Mouse (Mus musculus): ENCODE measurements around the gene Sgsm2. TPM values are rescaled to one million over a fixed set of nuclear protein-coding genes. Genes with fewer than 3 reads are reported as not detected.
"Not testable (repeated sequence)": the region's sequence is repeated elsewhere in the genome, so short reads cannot be mapped to it uniquely, and the experiment has no call there.

Gene Sgsm2
- polyA plus RNA-seq, 1 experiment from 2014 or later, result 33.9 TPM

DNA sequence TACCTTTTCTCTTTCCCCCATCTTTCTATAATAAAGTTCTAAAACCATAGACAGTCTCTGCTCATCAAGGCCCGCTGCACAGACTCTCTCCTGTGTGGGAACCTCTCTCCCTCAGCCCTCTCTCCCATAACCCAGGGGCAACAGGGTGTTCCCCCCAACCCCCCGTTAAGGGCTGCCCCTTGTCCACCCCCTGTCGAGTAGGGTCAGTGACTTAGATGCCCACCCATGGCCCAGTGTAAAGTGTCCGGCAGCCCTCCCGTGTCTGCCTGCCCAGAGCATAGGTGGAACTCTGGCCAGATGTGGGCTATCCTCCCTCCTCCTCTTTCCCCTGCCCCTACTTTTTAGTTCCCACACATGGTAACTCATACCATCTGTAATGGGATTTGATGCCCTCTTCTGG lies 85.3 kb downstream of the Sgsm2 start:
- peaks cover 12% of the 10 kb centered on the region; the same call in 1 of the 2 replicates for H3K36me3 ChIP-seq (replicated peaks)
- no peak overlapping the region for H3K9ac ChIP-seq
- H3K9me3 ChIP-seq, result no peaks in the 10 kb centered on the region
- no peak overlapping the region for H3K4me3 ChIP-seq
- no peak overlapping the region for H3K27ac ChIP-seq
- no peak overlapping the region for H3K4me2 ChIP-seq
- H3K27me3 ChIP-seq (replicated peaks), result no peaks in the 10 kb centered on the region
- no peaks in the 10 kb centered on the region for H3K4me1 ChIP-seq
- ATAC-seq (replicated peaks), result no peak
- WGBS, result 75% methylated on average over 5 of the region's 5 CpGs

DNA sequence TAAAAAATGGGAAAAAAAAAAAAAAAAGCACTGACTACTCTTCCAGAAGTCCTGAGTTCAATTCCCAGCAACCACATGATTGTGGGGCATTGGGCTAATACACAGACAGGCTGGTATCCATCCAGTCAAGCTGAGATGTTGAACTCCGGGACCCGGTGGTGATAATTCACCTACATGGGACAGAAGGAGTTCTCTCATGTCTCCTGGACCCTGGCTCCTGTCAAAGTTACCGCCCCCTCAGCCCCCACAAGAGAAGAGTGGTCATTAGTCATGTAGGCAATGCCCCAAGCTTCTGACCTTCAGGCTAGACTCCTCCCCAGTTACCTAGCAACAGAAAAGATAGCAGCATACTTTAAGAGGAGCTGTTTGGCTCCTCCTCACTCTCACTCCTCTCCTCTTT lies 85.8 kb downstream of the Sgsm2 start:
- not testable (repeated sequence) for ATAC-seq (replicated peaks); H3K4me2 ChIP-seq; H3K4me3 ChIP-seq; H3K9ac ChIP-seq; H3K27me3 ChIP-seq (replicated peaks); H3K4me1 ChIP-seq; H3K9me3 ChIP-seq; H3K27ac ChIP-seq
- WGBS, result 83% methylated on average over 3 of the region's 3 CpGs
- peaks cover 17% of the 10 kb centered on the region; the same call in 1 of the 2 replicates for H3K36me3 ChIP-seq (replicated peaks)

DNA sequence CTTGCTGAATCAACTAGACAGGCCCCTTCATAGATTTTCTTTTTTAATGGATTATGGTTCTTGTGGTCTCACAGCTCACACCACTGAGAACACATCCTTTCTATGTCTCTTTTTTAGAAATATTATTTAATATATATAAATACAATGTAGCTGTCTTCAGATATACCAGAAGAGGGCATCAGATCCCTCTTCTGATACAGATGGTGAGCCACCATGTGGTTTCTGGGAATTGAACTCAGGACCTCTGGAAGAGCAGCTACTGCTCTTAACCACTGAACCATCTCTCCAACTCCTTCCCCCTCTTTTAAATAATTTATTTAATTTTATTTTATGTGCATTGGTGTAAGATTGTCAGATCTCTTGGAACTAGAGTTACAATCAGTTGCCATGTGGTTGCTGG lies 86.7 kb downstream of the Sgsm2 start:
- Histone ChIP-seq H3K36me3 (replicated peaks) (peaks cover 17% of the 10 kb centered on the region; the same call in 1 of the 2 replicates), H3K27ac (no peak overlapping the region), H3K4me1 (no peaks in the 10 kb centered on the region), H3K9ac (no peak overlapping the region), H3K9me3 (no peaks in the 10 kb centered on the region), H3K4me2 (no peak overlapping the region), H3K4me3 (no peak overlapping the region), H3K27me3 (replicated peaks) (no peaks in the 10 kb centered on the region)
- no peak for ATAC-seq (replicated peaks)

DNA sequence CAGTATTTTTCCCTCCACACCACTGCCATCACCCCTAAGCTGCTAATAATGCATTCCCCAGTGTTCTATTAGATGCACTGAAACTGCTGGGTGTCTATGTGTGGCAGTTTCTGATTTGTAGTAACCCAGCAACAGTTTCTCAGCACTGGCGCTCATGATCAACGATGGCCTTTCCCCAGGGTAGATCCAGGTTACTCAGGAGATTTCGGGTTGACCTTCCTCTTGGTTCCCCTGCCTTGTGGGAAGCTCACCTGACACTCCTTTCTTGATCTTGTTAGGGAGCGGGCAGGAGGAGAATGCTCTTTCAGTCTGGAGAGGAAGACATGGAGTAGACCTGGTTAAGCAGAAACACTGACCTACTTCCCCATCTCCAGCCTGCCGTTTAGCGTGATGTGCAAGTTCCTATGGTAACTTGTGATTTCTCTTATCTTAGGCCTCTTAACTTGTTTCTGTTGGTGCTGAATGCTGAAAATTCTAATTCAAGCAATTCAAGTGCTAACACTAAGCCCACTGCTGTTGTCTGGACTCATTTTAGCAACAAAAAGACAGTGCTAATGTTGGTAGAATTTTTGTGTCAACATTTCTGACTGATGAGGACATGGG lies 88.5 kb downstream of the Sgsm2 start:
- H3K36me3 ChIP-seq (replicated peaks), result peaks cover 17% of the 10 kb centered on the region; the same call in 1 of the 2 replicates
- H3K4me1 ChIP-seq, result no peaks in the 10 kb centered on the region
- no peak overlapping the region for H3K4me2 ChIP-seq
- 98% methylated on average over 6 of the region's 6 CpGs for WGBS
- no peaks in the 10 kb centered on the region for H3K27me3 ChIP-seq (replicated peaks)
- no peak for ATAC-seq (replicated peaks)
- no peak overlapping the region for H3K4me3 ChIP-seq
- no peak overlapping the region for H3K27ac ChIP-seq
- no peak overlapping the region for H3K9ac ChIP-seq
- no peaks in the 10 kb centered on the region for H3K9me3 ChIP-seq

DNA sequence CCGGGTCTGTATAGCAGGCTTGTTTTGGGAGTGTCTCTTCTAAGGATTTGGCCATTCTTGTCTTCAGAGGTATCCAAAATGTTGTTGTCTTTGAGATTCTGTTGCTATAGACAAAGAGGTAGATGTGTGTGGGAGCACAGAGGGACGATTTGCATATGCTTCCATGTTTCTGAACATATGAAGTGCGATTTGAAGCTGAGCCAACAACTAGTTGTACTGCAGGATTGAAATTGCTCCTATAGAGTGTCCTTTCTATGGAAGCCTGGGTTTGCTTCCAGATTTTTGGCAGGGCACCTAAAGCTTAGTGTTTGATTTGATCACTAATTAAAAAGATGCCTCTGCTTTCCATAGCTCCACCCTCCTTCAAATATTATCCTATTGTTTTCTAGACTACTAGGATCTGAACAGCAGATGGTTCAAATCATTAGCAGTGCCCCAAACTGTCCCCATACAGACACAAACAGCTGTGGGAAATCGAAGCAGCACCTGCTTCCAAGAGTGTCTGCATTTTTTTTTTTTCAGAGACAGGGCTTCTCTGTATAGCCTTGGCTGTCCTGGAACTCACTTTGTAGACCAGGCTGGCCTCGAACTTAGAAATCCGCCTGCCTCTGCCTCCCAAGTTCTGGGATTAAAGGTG lies 89.5 kb downstream of the Sgsm2 start:
- ATAC-seq (replicated peaks), result no peak
- Histone ChIP-seq H3K4me1 (no peaks in the 10 kb centered on the region), H3K4me3 (no peak overlapping the region), H3K4me2 (no peak overlapping the region), H3K27ac (no peak overlapping the region), H3K36me3 (replicated peaks) (peaks cover 17% of the 10 kb centered on the region; the same call in 1 of the 2 replicates), H3K27me3 (replicated peaks) (no peaks in the 10 kb centered on the region), H3K9me3 (no peaks in the 10 kb centered on the region), H3K9ac (no peak overlapping the region)
- 96% methylated on average over 6 of the region's 6 CpGs for WGBS

DNA sequence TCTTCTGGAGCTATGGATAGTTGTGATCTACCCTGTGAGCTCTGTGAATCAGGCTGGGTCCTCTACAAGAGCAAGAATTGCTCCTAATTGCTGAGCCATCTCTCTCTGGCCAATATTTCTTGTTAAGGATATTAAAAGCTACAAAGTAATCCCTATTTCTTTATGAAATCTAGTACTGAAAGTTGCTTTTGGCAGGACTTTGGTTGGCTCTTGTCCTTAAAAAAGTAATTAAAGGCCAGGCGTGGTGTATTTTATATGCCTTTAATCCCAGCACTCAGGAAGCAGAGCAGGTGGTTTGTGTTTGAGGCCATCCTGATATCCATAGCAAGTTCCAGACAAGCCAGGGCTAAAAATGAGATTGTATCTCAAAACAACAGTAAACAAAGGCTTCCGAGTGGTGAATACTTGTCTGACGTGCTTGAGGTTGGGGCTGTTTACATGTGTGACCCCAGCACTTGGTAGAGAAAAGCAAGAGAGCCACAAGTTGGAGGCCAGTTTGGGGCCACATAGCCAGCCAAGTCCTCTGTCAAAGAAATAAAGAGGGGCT lies 92.7 kb downstream of the Sgsm2 start:
- Histone ChIP-seq H3K9ac (no peak overlapping the region), H3K4me3 (no peak overlapping the region), H3K9me3 (no peaks in the 10 kb centered on the region), H3K27ac (no peak overlapping the region), H3K4me1 (no peaks in the 10 kb centered on the region), H3K27me3 (replicated peaks) (no peaks in the 10 kb centered on the region), H3K4me2 (no peak overlapping the region), H3K36me3 (replicated peaks) (peaks cover 17% of the 10 kb centered on the region; the same call in 1 of the 2 replicates)
- no peak for ATAC-seq (replicated peaks)
- 94% methylated on average over 3 of the region's 3 CpGs for WGBS

DNA sequence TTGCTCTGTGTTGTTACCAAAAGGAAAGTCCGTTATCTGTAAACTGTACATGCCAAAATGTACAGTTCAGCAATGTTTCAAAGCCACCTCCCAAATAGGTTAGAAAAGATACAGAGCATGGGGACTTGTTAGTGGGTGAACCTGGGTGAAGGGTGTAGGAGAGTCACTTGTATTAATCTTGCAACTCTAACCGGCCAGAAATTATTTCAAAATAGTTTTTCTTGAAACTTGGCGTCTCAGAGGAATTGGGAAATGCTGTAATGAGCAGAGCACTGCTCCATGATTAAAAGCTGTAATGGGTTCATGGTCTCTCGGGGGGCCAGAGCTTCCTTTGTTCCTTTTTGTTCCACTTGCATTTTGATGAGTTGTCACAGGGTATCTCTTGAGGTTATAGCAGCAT lies 96.2 kb downstream of the Sgsm2 start:
- ATAC-seq (replicated peaks), result no peak
- no peak overlapping the region for H3K4me2 ChIP-seq
- H3K9ac ChIP-seq, result no peak overlapping the region
- no peaks in the 10 kb centered on the region for H3K27me3 ChIP-seq (replicated peaks)
- no peak overlapping the region for H3K4me3 ChIP-seq
- no peaks in the 10 kb centered on the region for H3K4me1 ChIP-seq
- H3K9me3 ChIP-seq, result no peaks in the 10 kb centered on the region
- peaks cover 19% of the 10 kb centered on the region for H3K36me3 ChIP-seq (replicated peaks)
- 72% methylated on average over 4 of the region's 4 CpGs for WGBS
- no peak overlapping the region for H3K27ac ChIP-seq

Small RNA genes lying within 50 kb of the gene (microRNA-seq; reads per million reads assigned to microRNA genes)
- gene Mir6926, result not detected

Other genes starting within 250 kb of the Sgsm2 start
- 18.2 TPM in 2 replicates for gene Cluh, start 247.6 kb downstream of the Sgsm2 start, polyA plus RNA-seq (2015; fragmentation: Nextera tagmentation; extraction: Ambion mirVana)
- gene Pafah1b1, start 172.4 kb downstream of the Sgsm2 start, polyA plus RNA-seq (2015; fragmentation: Nextera tagmentation; extraction: Ambion mirVana), result 45.0 and 47.9 TPM in 2 replicates
- gene Mettl16, start 126.2 kb downstream of the Sgsm2 start, polyA plus RNA-seq (2015; fragmentation: Nextera tagmentation; extraction: Ambion mirVana), result 55.2 TPM in 2 replicates
- 9.9 and 10.2 TPM in 2 replicates for gene Mnt, start 66.1 kb downstream of the Sgsm2 start, polyA plus RNA-seq (2015; fragmentation: Nextera tagmentation; extraction: Ambion mirVana)
- gene Tsr1, start 1.0 kb upstream of the Sgsm2 start, polyA plus RNA-seq (2015; fragmentation: Nextera tagmentation; extraction: Ambion mirVana), result 26.3 and 28.6 TPM in 2 replicates
- gene Smg6, start 28.8 kb upstream of the Sgsm2 start, polyA plus RNA-seq (2015; fragmentation: Nextera tagmentation; extraction: Ambion mirVana), result 16.0 and 17.1 TPM in 2 replicates
- gene Srr, start 28.9 kb upstream of the Sgsm2 start, polyA plus RNA-seq (2015; fragmentation: Nextera tagmentation; extraction: Ambion mirVana), result 38.6 and 40.4 TPM in 2 replicates